Mouse (Mus musculus) kidney, embryonic 16.5 days (tissue): Measurements from ENCODE around the gene Nup205. TPM values are rescaled to one million over a fixed set of nuclear protein-coding genes. Genes with fewer than 3 reads are reported as not detected.

Source experiments
- polyA plus RNA-seq: library from polyadenylated mRNA; unstranded; fragments of >200 nt; fragmentation: Nextera tagmentation; extraction: Ambion mirVana; gene quantifications from 2 replicates; pipeline ENCODE4 v1.2.1, GENCODE M21; 2015

Nup205 gene
- polyA plus RNA-seq, 1 experiment from 2014 or later: 36.6 TPM

Other genes starting within 250 kb of the Nup205 start
- 0.27 and 0.35 TPM in 2 replicates for gene Slc23a4, start 189.0 kb upstream of the Nup205 start, polyA plus RNA-seq
- 23.1 and 26.3 TPM in 2 replicates for gene Cnot4, start 43.7 kb upstream of the Nup205 start, polyA plus RNA-seq
- gene Slc13a4, start 130.7 kb downstream of the Nup205 start, polyA plus RNA-seq: 0.23 and 0.41 TPM in 2 replicates
- 0.18 and 0.45 TPM in 2 replicates for gene Fam180a, start 148.7 kb downstream of the Nup205 start, polyA plus RNA-seq